Mouse (Mus musculus) MEL (cell line): Measurements from ENCODE around the gene Camkv.

Experiments used
- BHLHE40 ChIP-seq: IDR thresholded peaks from 2 replicates; pipeline ENCODE4 v1.6.1; 2012; ENCODE audit warnings: low read depth, mild to moderate bottlenecking, inconsistent platforms, low read length, improper control_type of control experiment, borderline replicate concordance
- CHD2 ChIP-seq: IDR thresholded peaks from 2 replicates; pipeline ENCODE4 v1.6.1; 2011; ENCODE audit warnings: low read length, improper control_type of control experiment
- CTCF ChIP-seq, 3 experiments: IDR thresholded peaks in 2 of 3; conservative IDR thresholded peaks in 1 of 3; 2 replicates each; pipeline ENCODE4 v1.5.1; 2011 to 2012; ENCODE audit warnings: low read length in 3 of 3, low read depth in 2 of 3, mild to moderate bottlenecking in 2 of 3, improper control_type of control experiment in 1 of 3, inconsistent platforms in 1 of 3, mixed read lengths in 1 of 3, moderate library complexity in 1 of 3; ENCODE audit not compliant: control insufficient read depth in 1 of 3, insufficient read depth in 1 of 3, poor library complexity in 1 of 3, severe bottlenecking in 1 of 3
- ELF1 ChIP-seq: IDR thresholded peaks from 2 replicates; pipeline ENCODE4 v1.6.1; 2014; ENCODE audit warnings: low read depth, mild to moderate bottlenecking, inconsistent platforms, low read length, improper control_type of control experiment, moderate library complexity
- EP300 ChIP-seq, 2 experiments: IDR thresholded peaks; 2 replicates each; pipeline ENCODE4 v1.6.1; 2011; ENCODE audit warnings: improper control_type of control experiment in 2 of 2, low read length in 2 of 2, low read depth in 1 of 2, mild to moderate bottlenecking in 1 of 2
- KAT2A ChIP-seq: conservative IDR thresholded peaks from 2 replicates; pipeline ENCODE4 v1.6.1; 2012; ENCODE audit warnings: low read depth, low read length, improper control_type of control experiment, inconsistent platforms
- MAX ChIP-seq: IDR thresholded peaks from 2 replicates; pipeline ENCODE4 v1.6.1; 2011; ENCODE audit warnings: low read length, improper control_type of control experiment
- TAL1 ChIP-seq: IDR thresholded peaks from 2 replicates; pipeline ENCODE4 v1.6.1; 2012; ENCODE audit warnings: mild to moderate bottlenecking, inconsistent platforms, low read length, moderate library complexity, mixed read lengths
- TBP ChIP-seq: IDR thresholded peaks from 2 replicates; pipeline ENCODE4 v1.8.0; 2011; ENCODE audit warnings: low read depth, low read length, improper control_type of control experiment

GRCm38 (mm10) chr9:107901627-107901914 is 33.9 kb upstream of the Camkv start:
- TF ChIP-seq TAL1 = no peak
- TF ChIP-seq MAX = no peak
- no peak for TF ChIP-seq CTCF (IDR thresholded peaks at IDR 0.05 in 2 of 3, conservative IDR thresholded peaks at IDR 0.05 in 1 of 3; ENCODE audit: control insufficient read depth in 1 of 3, insufficient read depth in 1 of 3, low read depth in 2 of 3, low read length in 3 of 3, poor library complexity in 1 of 3, severe bottlenecking in 1 of 3)
- no peak for TF ChIP-seq EP300 (IDR thresholded peaks at IDR 0.05; ENCODE audit: low read depth in 1 of 2, low read length in 2 of 2)
- TF ChIP-seq ELF1 = no peak
- no peak for TF ChIP-seq CHD2
- TF ChIP-seq BHLHE40 = no peak
- no peak for TF ChIP-seq TBP
- no peak for TF ChIP-seq KAT2A
